Mouse (Mus musculus): ENCODE measurements at regions not wholly inside any gene's neighbourhood (a gene's known extent, or its start where the extent isn't known, plus 50 kb on each side); places are given as distances from the start of the nearest gene placed in this dataset.

GRCm38 (mm10) chr14:17410752-17411151, 249.3 kb upstream of the Thrb start:
- no peak for TF ChIP-seq POLR2A (IDR thresholded peaks at IDR 0.05; ENCODE audit: low read depth, low read length)
- TF ChIP-seq CTCF (IDR thresholded peaks at IDR 0.05; ENCODE audit: extremely low read depth, insufficient read length, insufficient replicate concordance, low read depth, low read length): no peak
